Mouse (Mus musculus) hindbrain, embryonic 13.5 days (tissue): ENCODE data around the gene Lnp1. TPM values are rescaled to one million over a fixed set of nuclear protein-coding genes. Genes with fewer than 3 reads are reported as not detected.

ENCODE experiments used
- ATAC-seq: fragments of 200-750 bp; cut with Nextera tagmentation; 2 replicates; pipeline ENCODE4 v1.8.0; 2017; ENCODE audit warnings: moderate TSS enrichment; ENCODE audit not compliant: low FRiP score
- H3K27ac ChIP-seq: fragments of 300-500 bp; sonication (generic); 2 replicates; pipeline ENCODE4 v1.5.1; 2015; ENCODE audit warnings: inconsistent platforms, mild to moderate bottlenecking, moderate library complexity
- H3K27me3 ChIP-seq: fragments of 300-500 bp; sonication (generic); 2 replicates; pipeline ENCODE4 v1.6.1; 2015; ENCODE audit warnings: mild to moderate bottlenecking, inconsistent platforms
- H3K36me3 ChIP-seq: fragments of 300-500 bp; sonication (generic); 2 replicates; pipeline ENCODE4 v1.6.1; 2015; ENCODE audit warnings: mild to moderate bottlenecking, inconsistent platforms
- H3K4me1 ChIP-seq: fragments of 300-500 bp; sonication (generic); replicated peaks from 2 replicates; pipeline ENCODE4 v1.6.1; 2015; ENCODE audit warnings: inconsistent platforms
- H3K4me2 ChIP-seq: fragments of 300-500 bp; sonication (generic); 2 replicates; pipeline ENCODE4 v1.6.1; 2015; ENCODE audit warnings: inconsistent platforms, mild to moderate bottlenecking, moderate library complexity
- H3K4me3 ChIP-seq: fragments of 300-500 bp; sonication (generic); 2 replicates; pipeline ENCODE4 v1.5.1; 2015; ENCODE audit warnings: mild to moderate bottlenecking, inconsistent platforms
- H3K9ac ChIP-seq: fragments of 300-500 bp; sonication (generic); 2 replicates; pipeline ENCODE4 v1.6.1; 2015; ENCODE audit warnings: mild to moderate bottlenecking, inconsistent platforms
- H3K9me3 ChIP-seq: fragments of 300-500 bp; sonication (generic); 2 replicates; pipeline ENCODE4 v1.6.1; 2016; ENCODE audit warnings: inconsistent platforms
- WGBS: fragments of 180-500 bp; shearing (Covaris S2); methylation state at CpG from one replicate; pipeline ENCODE4 v1.1.7; 2015; 5-methylcytosine and 5-hydroxymethylcytosine counted together
- polyA plus RNA-seq: library from polyadenylated mRNA; unstranded; fragments of >200 nt; fragmentation: Nextera tagmentation; extraction: Ambion mirVana; gene quantifications from 2 replicates; pipeline ENCODE4 v1.2.1, GENCODE M21; 2015

Lnp1 gene
- polyA plus RNA-seq, 1 experiment from 2014 or later: 0.44 TPM

GRCm38 (mm10) chr16:56873410-56873809, 54.5 kb downstream of the Lnp1 start:
- WGBS: 42% methylated on average over 2 of the region's 2 CpGs
- no peaks in the 10 kb centered on the region for H3K9me3 ChIP-seq
- H3K4me2 ChIP-seq: no peak overlapping the region
- no peak for ATAC-seq
- H3K27me3 ChIP-seq: no peaks in the 10 kb centered on the region
- no peaks in the 10 kb centered on the region for H3K4me1 ChIP-seq
- H3K27ac ChIP-seq: no peak overlapping the region
- no peak overlapping the region for H3K4me3 ChIP-seq
- H3K9ac ChIP-seq: no peak overlapping the region
- H3K36me3 ChIP-seq: no peaks in the 10 kb centered on the region

- Histone ChIP-seq H3K9me3 (no peaks in the 10 kb centered on the region), H3K4me1 (no peaks in the 10 kb centered on the region), H3K4me3 (no peak overlapping the region), H3K36me3 (no peaks in the 10 kb centered on the region), H3K27me3 (no peaks in the 10 kb centered on the region), H3K4me2 (no peak overlapping the region), H3K9ac (no peak overlapping the region), H3K27ac (no peak overlapping the region)
- 87% methylated on average over 3 of the region's 3 CpGs for WGBS
- ATAC-seq: no peak
Observed at GRCm38 (mm10) chr16:56870458-56870857, 57.4 kb downstream of the Lnp1 start.

- Histone ChIP-seq H3K4me1 (no peaks in the 10 kb centered on the region), H3K27ac (no peak overlapping the region), H3K9me3 (no peaks in the 10 kb centered on the region), H3K4me2 (no peak overlapping the region), H3K27me3 (no peaks in the 10 kb centered on the region), H3K4me3 (no peak overlapping the region), H3K9ac (no peak overlapping the region), H3K36me3 (no peaks in the 10 kb centered on the region)
- 86% methylated on average over 5 of the region's 5 CpGs for WGBS
- no peak for ATAC-seq
Observed at GRCm38 (mm10) chr16:56868361-56868760, 59.5 kb downstream of the Lnp1 start.

GRCm38 (mm10) chr16:56867591-56867990, 60.3 kb downstream of the Lnp1 start:
- H3K4me2 ChIP-seq: no peak overlapping the region
- no peak for ATAC-seq

More at GRCm38 (mm10) chr16:56867591-56867990, 60.3 kb downstream of the Lnp1 start:
- whole genome bisulfite sequencing: 79% methylated on average over 4 of the region's 4 CpGs
- Histone ChIP-seq H3K36me3 (no peaks in the 10 kb centered on the region), H3K4me1 (no peaks in the 10 kb centered on the region), H3K9me3 (no peaks in the 10 kb centered on the region), H3K4me3 (no peak overlapping the region), H3K27ac (no peak overlapping the region), H3K9ac (no peak overlapping the region), H3K27me3 (no peaks in the 10 kb centered on the region)

Other genes with a start within 250 kb of the Lnp1 start
- 153 and 157 TPM in 2 replicates for gene Tfg, start 210.6 kb downstream of the Lnp1 start, polyA plus RNA-seq
- gene Adgrg7, start 132.2 kb downstream of the Lnp1 start, polyA plus RNA-seq: not detected in 2 replicates
- gene Tmem45a, start 41.9 kb downstream of the Lnp1 start, polyA plus RNA-seq: 6.1 and 9.0 TPM in 2 replicates
- 0.08 and 0.17 TPM in 2 replicates for gene Tmem45a2, start 143.3 kb upstream of the Lnp1 start, polyA plus RNA-seq
- 54.6 and 54.7 TPM in 2 replicates for gene Tomm70a, start 193.6 kb upstream of the Lnp1 start, polyA plus RNA-seq
- gene Nit2, start 239.3 kb upstream of the Lnp1 start, polyA plus RNA-seq: 39.9 and 45.0 TPM in 2 replicates